Mouse (Mus musculus) spleen, postnatal 14 days (tissue): ENCODE data around the gene 9430097D07Rik.

ENCODE experiments used
- DNase-seq, 2 experiments: peaks; one replicate each; pipeline ENCODE4 v3.0.0; 2021 to 2022; ENCODE audit warnings: low spot score in 2 of 2

9430097D07Rik gene

GRCm38 (mm10) chr2:32566536-32567063 lies 8.9 kb downstream of the 9430097D07Rik start:
- DNase-seq, result peak in 1 of 2 experiments; percentile 48

- DNase-seq, result no peak
Observed at GRCm38 (mm10) chr2:32559570-32559969, 15.9 kb downstream of the 9430097D07Rik start.

- DNase-seq, result no peak
Observed at GRCm38 (mm10) chr2:32556019-32556418, 19.5 kb downstream of the 9430097D07Rik start.

- no peak for DNase-seq
Observed at GRCm38 (mm10) chr2:32555484-32555883, 20.0 kb downstream of the 9430097D07Rik start.

- DNase-seq, result no peak
Observed at GRCm38 (mm10) chr2:32553592-32554148, 21.8 kb downstream of the 9430097D07Rik start.

- no peak for DNase-seq
Observed at GRCm38 (mm10) chr2:32551236-32551635, 24.2 kb downstream of the 9430097D07Rik start.

- DNase-seq, result no peak
Observed at GRCm38 (mm10) chr2:32549764-32550163, 25.7 kb downstream of the 9430097D07Rik start.

GRCm38 (mm10) chr2:32549171-32549570 lies 26.3 kb downstream of the 9430097D07Rik start:
- DNase-seq, result no peak

- no peak for DNase-seq
Observed at GRCm38 (mm10) chr2:32547964-32548739, 27.3 kb downstream of the 9430097D07Rik start.

- DNase-seq, result no peak
Observed at GRCm38 (mm10) chr2:32547380-32547779, 28.1 kb downstream of the 9430097D07Rik start.

- DNase-seq, result no peak
Observed at GRCm38 (mm10) chr2:32546951-32547350, 28.5 kb downstream of the 9430097D07Rik start.

GRCm38 (mm10) chr2:32543031-32543449 lies 32.4 kb downstream of the 9430097D07Rik start:
- DNase-seq, result no peak

- DNase-seq, result no peak
Observed at GRCm38 (mm10) chr2:32541986-32542573, 33.4 kb downstream of the 9430097D07Rik start.

- DNase-seq, result no peak
Observed at GRCm38 (mm10) chr2:32541333-32541908, 34.1 kb downstream of the 9430097D07Rik start.

GRCm38 (mm10) chr2:32539452-32539981 lies 36.0 kb downstream of the 9430097D07Rik start:
- DNase-seq, result no peak

GRCm38 (mm10) chr2:32538461-32538860 lies 37.0 kb downstream of the 9430097D07Rik start:
- DNase-seq, result no peak

GRCm38 (mm10) chr2:32537941-32538340 lies 37.5 kb downstream of the 9430097D07Rik start:
- no peak for DNase-seq

- no peak for DNase-seq
Observed at GRCm38 (mm10) chr2:32537360-32537905, 38.1 kb downstream of the 9430097D07Rik start.

GRCm38 (mm10) chr2:32536634-32537359 lies 38.7 kb downstream of the 9430097D07Rik start:
- DNase-seq, result peak in 1 of 2 experiments; percentile 19

- no peak for DNase-seq
Observed at GRCm38 (mm10) chr2:32536086-32536633, 39.3 kb downstream of the 9430097D07Rik start.
